ENCODE assay signal across 8 mouse cellular contexts in genomic region chr5:125273666-125274109, GRCm38 (mm10).
A peak's percentile ranks its signal among the peaks of the same experiment; 100 is the strongest.
DNase-seq lines count a peak whose midpoint lies in the region; ATAC-seq and TF ChIP-seq lines count a peak whose summit lies in the region.

No protein-coding gene starts in this region.

- H3K4me1 ChIP-seq in forebrain, embryonic 10.5 days: peaks cover 26% of the 10 kb centered on the region
- H3K4me1 ChIP-seq in forebrain, embryonic 13.5 days: peaks cover 12% of the 10 kb centered on the region
- H3K4me1 ChIP-seq in forebrain, embryonic 15.5 days: peaks cover 15% of the 10 kb centered on the region
- H3K4me1 ChIP-seq in heart, postnatal 0 days (ENCODE audit: control insufficient read depth, insufficient read depth): peaks cover 16% of the 10 kb centered on the region; the same call in 1 of the 2 replicates
- H3K4me1 ChIP-seq in lung, embryonic 16.5 days (replicated peaks; ENCODE audit: control insufficient read depth, insufficient read depth, low read length): peaks cover 2% of the 10 kb centered on the region

- H3K9me3 ChIP-seq in forebrain, embryonic 10.5 days: no peaks in the 10 kb centered on the region
- H3K9me3 ChIP-seq in forebrain, embryonic 13.5 days (replicated peaks): no peaks in the 10 kb centered on the region
- no peaks in the 10 kb centered on the region for H3K9me3 ChIP-seq in forebrain, embryonic 15.5 days
- no peaks in the 10 kb centered on the region for H3K9me3 ChIP-seq in heart, postnatal 0 days (replicated peaks; ENCODE audit: control insufficient read depth, low read length)
- H3K9me3 ChIP-seq in lung, embryonic 16.5 days (ENCODE audit: control insufficient read depth, low read length): 0 out of 2 replicates have a peak, but pooled peaks cover 2% of the 10 kb centered on the region

- H3K9ac ChIP-seq in forebrain, embryonic 13.5 days: no peak overlapping the region; the same call in 1 of the 2 replicates
- H3K9ac ChIP-seq in forebrain, embryonic 15.5 days (replicated peaks): no peak overlapping the region
- no peak overlapping the region for H3K9ac ChIP-seq in heart, postnatal 0 days (replicated peaks; ENCODE audit: low read depth, low read length)
- no peak overlapping the region for H3K9ac ChIP-seq in lung, embryonic 16.5 days (ENCODE audit: low read length)

- TF ChIP-seq CTCF in brain, embryonic 14.5 days (IDR thresholded peaks at IDR 0.05; ENCODE audit: borderline replicate concordance, extremely low read depth, insufficient read depth, insufficient read length): peak; percentile 56
- TF ChIP-seq CTCF in heart, postnatal 0 days (IDR thresholded peaks at IDR 0.05; ENCODE audit: low read depth): peak; percentile 65

- no peaks in the 10 kb centered on the region for H3K27me3 ChIP-seq in forebrain, embryonic 10.5 days (ENCODE audit: poor library complexity, severe bottlenecking)
- H3K27me3 ChIP-seq in forebrain, embryonic 13.5 days: no peaks in the 10 kb centered on the region
- no peaks in the 10 kb centered on the region for H3K27me3 ChIP-seq in forebrain, embryonic 15.5 days
- H3K27me3 ChIP-seq in heart, postnatal 0 days (ENCODE audit: control insufficient read depth, insufficient read depth, low read length): no peaks in the 10 kb centered on the region
- H3K27me3 ChIP-seq in lung, embryonic 16.5 days (ENCODE audit: control insufficient read depth, insufficient read depth, low read depth, low read length): no peaks in the 10 kb centered on the region

- H3K4me3 ChIP-seq in forebrain, embryonic 10.5 days: no peak overlapping the region
- H3K4me3 ChIP-seq in forebrain, embryonic 13.5 days: no peak overlapping the region
- H3K4me3 ChIP-seq in forebrain, embryonic 15.5 days: no peak overlapping the region
- H3K4me3 ChIP-seq in heart, postnatal 0 days (ENCODE audit: low read depth, low read length): no peak overlapping the region
- H3K4me3 ChIP-seq in lung, embryonic 16.5 days (ENCODE audit: low read length): no peak overlapping the region

- no peak for TF ChIP-seq POLR2A in brain, embryonic 14.5 days (IDR thresholded peaks at IDR 0.05; ENCODE audit: borderline replicate concordance, extremely low read depth, insufficient read depth, insufficient read length, poor library complexity, severe bottlenecking)

- TF ChIP-seq EP300 in heart, postnatal 0 days (IDR thresholded peaks at IDR 0.05; ENCODE audit: low read depth): peak; percentile 78; the same call in 1 of the 2 replicates

- peaks cover 11% of the 10 kb centered on the region for H3K36me3 ChIP-seq in forebrain, embryonic 10.5 days (replicated peaks)
- H3K36me3 ChIP-seq in forebrain, embryonic 13.5 days (ENCODE audit: poor library complexity, severe bottlenecking): no peaks in the 10 kb centered on the region
- no peaks in the 10 kb centered on the region for H3K36me3 ChIP-seq in forebrain, embryonic 15.5 days
- peaks cover 7% of the 10 kb centered on the region; the same call in 1 of the 2 replicates for H3K36me3 ChIP-seq in heart, postnatal 0 days (replicated peaks; ENCODE audit: control insufficient read depth, insufficient read depth, low read length)
- no peaks in the 10 kb centered on the region for H3K36me3 ChIP-seq in lung, embryonic 16.5 days (ENCODE audit: control insufficient read depth, insufficient read depth, low read length)

- WGBS in forebrain, embryonic 10.5 days: 41% methylated on average over 8 of the region's 8 CpGs
- WGBS in forebrain, embryonic 13.5 days: 22% methylated on average over 8 of the region's 8 CpGs
- WGBS in forebrain, embryonic 15.5 days: 21% methylated on average over 8 of the region's 8 CpGs
- under 1% methylated on average over 8 of the region's 8 CpGs for WGBS in heart, postnatal 0 days
- 14% methylated on average over 8 of the region's 8 CpGs for WGBS in lung, embryonic 16.5 days

- ATAC-seq in forebrain, embryonic 13.5 days: no peak
- no peak for ATAC-seq in forebrain, embryonic 15.5 days (replicated peaks)
- peak; percentile 87 for ATAC-seq in heart, postnatal 0 days (ENCODE audit: insufficient read depth, low read depth)
- ATAC-seq in lung, embryonic 16.5 days (ENCODE audit: low read depth): peak; percentile 85

- H3K27ac ChIP-seq in forebrain, embryonic 10.5 days: no peak overlapping the region
- no peak overlapping the region for H3K27ac ChIP-seq in forebrain, embryonic 13.5 days
- H3K27ac ChIP-seq in forebrain, embryonic 15.5 days (replicated peaks): 0 out of 2 replicates have a peak overlapping the region, but pooled peaks have one; percentile 24
- H3K27ac ChIP-seq in heart, postnatal 0 days (ENCODE audit: low read depth): peak overlapping the region; percentile 92
- H3K27ac ChIP-seq in lung, embryonic 16.5 days (ENCODE audit: low read length): no peak overlapping the region; the same call in 1 of the 2 replicates

- no peak overlapping the region for H3K4me2 ChIP-seq in forebrain, embryonic 13.5 days
- no peak overlapping the region for H3K4me2 ChIP-seq in forebrain, embryonic 15.5 days (replicated peaks)
- H3K4me2 ChIP-seq in heart, postnatal 0 days (ENCODE audit: low read depth, low read length): peak overlapping the region; percentile 17
- no peak overlapping the region for H3K4me2 ChIP-seq in lung, embryonic 16.5 days (ENCODE audit: low read depth, low read length)

- DNase-seq in forebrain, embryonic 10.5 days (ENCODE audit: extremely low spot score, low spot score): peak; percentile 38
- DNase-seq in brain, embryonic 14.5 days (ENCODE audit: low read depth): peak; percentile 62
- peak; percentile 93 for DNase-seq in heart, postnatal 0 days (ENCODE audit: low spot score)
- peak; percentile 93 for DNase-seq in layer of hippocampus, adult 9-11 months
- peak; percentile 40 for DNase-seq in right cerebral cortex, postnatal 25 days

Comparison
In these comparisons a context has a peak if more than half of its experiments do, and no peak if none do; other contexts are left out.
1. H3K27ac ChIP-seq: peak in forebrain, embryonic 15.5 days (single experiment) and heart, postnatal 0 days (single experiment); none in forebrain, embryonic 10.5 days (single experiment), forebrain, embryonic 13.5 days (single experiment) and lung, embryonic 16.5 days (single experiment).
2. DNase-seq: peak in every context shown above with its lines; median percentile 93 in heart, postnatal 0 days; 93 in layer of hippocampus, adult 9-11 months; 62 in brain, embryonic 14.5 days; 40 in right cerebral cortex, postnatal 25 days; 38 in forebrain, embryonic 10.5 days.
3. ATAC-seq: peak in heart, postnatal 0 days (single experiment) and lung, embryonic 16.5 days (single experiment); none in forebrain, embryonic 13.5 days (single experiment) and forebrain, embryonic 15.5 days (single experiment).